Mouse (Mus musculus) heart, postnatal 0 days (tissue): ENCODE measurements at regions not wholly inside any gene's neighbourhood (a gene's known extent, or its start where the extent isn't known, plus 50 kb on each side); places are given as distances from the start of the nearest gene placed in this dataset.

Source experiments
- ATAC-seq: fragments of 200-750 bp; cut with Nextera tagmentation; 2 replicates; pipeline ENCODE4 v1.8.0; 2017; ENCODE audit warnings: low read depth, moderate number of reproducible peaks, moderate library complexity; ENCODE audit not compliant: insufficient read depth
- DNase-seq: peaks from one replicate; pipeline ENCODE4 v3.0.0-alpha.2; 2016; ENCODE audit warnings: low spot score
- H3K27ac ChIP-seq: fragments of 300-500 bp; sonication (generic); 2 replicates; pipeline ENCODE4 v1.5.1; 2014; ENCODE audit warnings: low read depth, mild to moderate bottlenecking
- H3K27me3 ChIP-seq: fragments of 300-500 bp; sonication (generic); 2 replicates; pipeline ENCODE4 v1.6.1; 2014; ENCODE audit warnings: low read length, mixed read lengths; ENCODE audit not compliant: control insufficient read depth, insufficient read depth
- H3K36me3 ChIP-seq: fragments of 300-500 bp; sonication (generic); replicated peaks from 2 replicates; pipeline ENCODE4 v1.6.1; 2014; ENCODE audit warnings: low read length, mixed read lengths; ENCODE audit not compliant: control insufficient read depth, insufficient read depth
- H3K4me1 ChIP-seq: fragments of 300-500 bp; sonication (generic); 2 replicates; pipeline ENCODE4 v1.6.1; 2014; ENCODE audit warnings: antibody characterized with exemption; ENCODE audit not compliant: control insufficient read depth, insufficient read depth
- H3K4me2 ChIP-seq: fragments of 300-500 bp; sonication (generic); 2 replicates; pipeline ENCODE4 v1.6.1; 2014; ENCODE audit warnings: low read depth, mild to moderate bottlenecking, low read length, moderate library complexity
- H3K4me3 ChIP-seq: fragments of 300-500 bp; sonication (generic); 2 replicates; pipeline ENCODE4 v1.5.1; 2014; ENCODE audit warnings: low read depth, low read length
- H3K9ac ChIP-seq: fragments of 300-500 bp; sonication (generic); replicated peaks from 2 replicates; pipeline ENCODE4 v1.6.1; 2014; ENCODE audit warnings: low read depth, low read length, mixed read lengths
- H3K9me3 ChIP-seq: fragments of 300-500 bp; sonication (generic); replicated peaks from 2 replicates; pipeline ENCODE4 v1.6.1; 2016; ENCODE audit warnings: low read length; ENCODE audit not compliant: control insufficient read depth
- CTCF ChIP-seq: IDR thresholded peaks from 2 replicates; pipeline ENCODE4 v1.5.1; 2016; ENCODE audit warnings: antibody characterized with exemption, control low read depth, low read depth
- EP300 ChIP-seq: IDR thresholded peaks from 2 replicates; pipeline ENCODE4 v1.6.1; 2016; ENCODE audit warnings: antibody characterized with exemption, low read depth
- WGBS: fragments of 180-500 bp; shearing (Covaris S2); extraction: QIAGEN DNeasy Blood & Tissue Kit; methylation state at CpG from one replicate; pipeline ENCODE4 v1.1.7; 2014; 5-methylcytosine and 5-hydroxymethylcytosine counted together

- TF ChIP-seq CTCF (no peak), EP300 (no peak)
- H3K4me3 ChIP-seq = no peak overlapping the region
Measured at GRCm38 (mm10) chr3:121593143-121593542, 60.9 kb upstream of the Slc44a3 start.

GRCm38 (mm10) chr3:121589494-121589885 is 57.3 kb upstream of the Slc44a3 start:
- 80% methylated on average over 9 of the region's 9 CpGs for WGBS
- Histone ChIP-seq H3K9ac (no peak overlapping the region), H3K27me3 (no peaks in the 10 kb centered on the region), H3K4me1 (no peaks in the 10 kb centered on the region), H3K36me3 (no peaks in the 10 kb centered on the region), H3K9me3 (no peaks in the 10 kb centered on the region; the same call in 1 of the 2 replicates), H3K27ac (no peak overlapping the region; the same call in 1 of the 2 replicates), H3K4me3 (no peak overlapping the region), H3K4me2 (no peak overlapping the region)
- TF ChIP-seq EP300 (no peak), CTCF (no peak)
- no peak for DNase-seq
- no peak for ATAC-seq

More at GRCm38 (mm10) chr3:121593143-121593542, 60.9 kb upstream of the Slc44a3 start:
- 62% methylated on average over 4 of the region's 4 CpGs for WGBS
- Histone ChIP-seq H3K4me2 (no peak overlapping the region), H3K9ac (no peak overlapping the region), H3K27me3 (no peaks in the 10 kb centered on the region), H3K4me1 (no peaks in the 10 kb centered on the region), H3K9me3 (no peaks in the 10 kb centered on the region; the same call in 1 of the 2 replicates), H3K27ac (no peak overlapping the region), H3K36me3 (no peaks in the 10 kb centered on the region)
- ATAC-seq = no peak
- no peak for DNase-seq

GRCm38 (mm10) chr3:121588737-121589493 is 56.7 kb upstream of the Slc44a3 start:
- Histone ChIP-seq H3K27ac (no peak overlapping the region), H3K9me3 (no peaks in the 10 kb centered on the region; the same call in 1 of the 2 replicates), H3K27me3 (no peaks in the 10 kb centered on the region), H3K4me2 (no peak overlapping the region), H3K4me3 (no peak overlapping the region), H3K9ac (no peak overlapping the region), H3K4me1 (no peaks in the 10 kb centered on the region), H3K36me3 (no peaks in the 10 kb centered on the region)
- WGBS = 41% methylated on average over 14 of the region's 14 CpGs
- ATAC-seq = peak; percentile 76
- no peak for DNase-seq
- no peak for TF ChIP-seq EP300
- TF ChIP-seq CTCF = no peak

GRCm38 (mm10) chr3:121585306-121585705 is 53.1 kb upstream of the Slc44a3 start:
- 93% methylated on average over 5 of the region's 5 CpGs for WGBS
- Histone ChIP-seq H3K9ac (no peak overlapping the region), H3K27me3 (no peaks in the 10 kb centered on the region), H3K4me3 (no peak overlapping the region), H3K4me2 (no peak overlapping the region), H3K36me3 (no peaks in the 10 kb centered on the region), H3K9me3 (no peaks in the 10 kb centered on the region), H3K27ac (no peak overlapping the region), H3K4me1 (no peaks in the 10 kb centered on the region; the same call in 1 of the 2 replicates)
- ATAC-seq (no peak), DNase-seq (no peak)
- TF ChIP-seq EP300 (no peak), CTCF (no peak)

- no peak for DNase-seq
- H3K4me2 ChIP-seq = no peak overlapping the region
- no peak overlapping the region for H3K27ac ChIP-seq
Measured at GRCm38 (mm10) chr3:121584736-121585151, 52.5 kb upstream of the Slc44a3 start.

More at GRCm38 (mm10) chr3:121584736-121585151, 52.5 kb upstream of the Slc44a3 start:
- no peak overlapping the region for H3K4me3 ChIP-seq
- WGBS = 64% methylated on average over 5 of the region's 5 CpGs
- H3K9me3 ChIP-seq = no peaks in the 10 kb centered on the region
- ATAC-seq = no peak
- TF ChIP-seq EP300 = no peak
- TF ChIP-seq CTCF = no peak
- no peaks in the 10 kb centered on the region for H3K36me3 ChIP-seq
- H3K27me3 ChIP-seq = no peaks in the 10 kb centered on the region
- H3K4me1 ChIP-seq = no peaks in the 10 kb centered on the region; the same call in 1 of the 2 replicates
- no peak overlapping the region for H3K9ac ChIP-seq
